Mouse (Mus musculus) bone marrow, adult 2 months (tissue): ENCODE measurements around the gene Hoxa4. TPM values are rescaled to one million over a fixed set of nuclear protein-coding genes. Genes with fewer than 3 reads are reported as not detected.

Source experiments
- H3K27ac ChIP-seq: fragments of 200-500 bp; 2 replicates; pipeline ENCODE4 v1.5.1; 2012; ENCODE audit warnings: low read depth, mild to moderate bottlenecking, control low read depth, inconsistent platforms, low read length; ENCODE audit not compliant: control insufficient read depth, poor library complexity, insufficient read depth
- H3K4me1 ChIP-seq: fragments of 200-500 bp; 2 replicates; pipeline ENCODE4 v1.6.1; 2011; ENCODE audit warnings: low read length; ENCODE audit not compliant: control insufficient read depth, insufficient read depth
- H3K4me3 ChIP-seq: fragments of 200-500 bp; replicated peaks from 2 replicates; pipeline ENCODE3; 2011; ENCODE audit warnings: mild to moderate bottlenecking, low read depth, low read length, control low read depth; ENCODE audit not compliant: control insufficient read depth
- CTCF ChIP-seq: fragments of 200-500 bp; IDR thresholded peaks from 2 replicates; pipeline ENCODE4 v1.5.1; 2011; ENCODE audit warnings: low read length, control low read depth; ENCODE audit not compliant: control insufficient read depth, insufficient read depth
- POLR2A ChIP-seq: fragments of 200-500 bp; IDR thresholded peaks from 2 replicates; pipeline ENCODE4 v1.6.1; 2011; ENCODE audit warnings: low read depth, mild to moderate bottlenecking, control low read depth, low read length, borderline replicate concordance; ENCODE audit not compliant: control insufficient read depth
- WGBS: fragments of 180-500 bp; shearing (Covaris S2); methylation state at CpG from one replicate; pipeline ENCODE4 v1.1.7; 2018; 5-methylcytosine and 5-hydroxymethylcytosine counted together
- polyA plus RNA-seq: library from polyadenylated mRNA; stranded (reverse); fragments of >200 nt; gene quantifications from 2 replicates; pipeline ENCODE4 v1.2.4, GENCODE M21; 2011; ENCODE audit warnings: low replicate concordance; ENCODE audit not compliant: missing spikeins, insufficient read depth, insufficient read length

The Hoxa4 gene
- polyA plus RNA-seq, 1 experiment = not detected

DNA sequence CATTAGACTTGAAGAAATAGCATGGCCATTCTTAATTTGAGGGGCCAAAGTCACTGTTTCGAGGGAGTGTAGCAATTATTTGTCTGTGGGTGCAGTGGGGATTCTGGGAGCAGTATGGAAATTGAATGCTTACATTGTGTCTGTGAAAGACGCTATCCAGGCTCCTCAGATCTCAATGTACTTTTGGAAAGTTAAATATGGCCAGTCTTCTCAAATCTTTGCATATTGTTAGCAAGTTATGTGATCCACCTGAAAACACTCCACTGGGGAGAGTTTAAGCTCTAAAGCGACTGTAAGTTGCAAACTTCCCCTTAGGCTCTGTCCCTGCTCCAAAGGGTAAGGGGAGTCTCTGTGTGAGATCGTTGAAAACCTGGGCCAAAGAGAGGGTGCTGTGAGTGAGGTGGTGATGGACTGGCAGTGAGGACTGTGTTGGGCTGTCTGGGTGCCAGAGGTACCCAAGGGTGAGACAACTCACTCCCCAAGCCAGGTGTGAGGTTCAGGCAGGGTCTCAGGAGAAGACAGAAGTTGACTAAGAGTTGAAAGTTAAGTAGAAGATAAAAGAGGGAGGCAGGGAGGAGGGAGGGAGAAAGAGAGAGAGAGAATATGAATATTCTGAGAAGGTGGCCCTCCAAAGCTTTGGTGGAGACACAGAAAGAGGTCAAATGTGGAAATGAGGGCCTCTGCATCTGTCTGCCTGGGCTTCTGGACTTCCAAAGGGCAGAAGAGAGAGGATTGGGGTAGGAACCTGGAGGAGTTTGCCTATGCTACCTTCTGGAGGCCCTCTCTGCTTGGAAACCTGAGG lies 15.5 kb upstream of the Hoxa4 start:
- no peak for TF ChIP-seq CTCF
- no peak for TF ChIP-seq POLR2A
- 71% methylated on average over 4 of the region's 4 CpGs for WGBS
- no peaks in the 10 kb centered on the region; the same call in 1 of the 2 replicates for H3K4me1 ChIP-seq
- no peak overlapping the region for H3K4me3 ChIP-seq
- H3K27ac ChIP-seq = no peak overlapping the region

- TF ChIP-seq POLR2A (no peak), CTCF (no peak)
Measured at GRCm38 (mm10) chr6:52205638-52206621, 14.4 kb upstream of the Hoxa4 start.

GRCm38 (mm10) chr6:52205221-52205620 lies 13.7 kb upstream of the Hoxa4 start:
- H3K4me1 ChIP-seq = no peaks in the 10 kb centered on the region; the same call in 1 of the 2 replicates
- no peak overlapping the region for H3K27ac ChIP-seq
- WGBS = 88% methylated on average over 14 of the region's 14 CpGs
- TF ChIP-seq POLR2A (no peak), CTCF (no peak)
- no peak overlapping the region for H3K4me3 ChIP-seq

More at GRCm38 (mm10) chr6:52205638-52206621, 14.4 kb upstream of the Hoxa4 start:
- Histone ChIP-seq H3K4me3 (no peak overlapping the region), H3K27ac (no peak overlapping the region), H3K4me1 (no peaks in the 10 kb centered on the region; the same call in 1 of the 2 replicates)
- WGBS = 89% methylated on average over 55 of the region's 55 CpGs

DNA sequence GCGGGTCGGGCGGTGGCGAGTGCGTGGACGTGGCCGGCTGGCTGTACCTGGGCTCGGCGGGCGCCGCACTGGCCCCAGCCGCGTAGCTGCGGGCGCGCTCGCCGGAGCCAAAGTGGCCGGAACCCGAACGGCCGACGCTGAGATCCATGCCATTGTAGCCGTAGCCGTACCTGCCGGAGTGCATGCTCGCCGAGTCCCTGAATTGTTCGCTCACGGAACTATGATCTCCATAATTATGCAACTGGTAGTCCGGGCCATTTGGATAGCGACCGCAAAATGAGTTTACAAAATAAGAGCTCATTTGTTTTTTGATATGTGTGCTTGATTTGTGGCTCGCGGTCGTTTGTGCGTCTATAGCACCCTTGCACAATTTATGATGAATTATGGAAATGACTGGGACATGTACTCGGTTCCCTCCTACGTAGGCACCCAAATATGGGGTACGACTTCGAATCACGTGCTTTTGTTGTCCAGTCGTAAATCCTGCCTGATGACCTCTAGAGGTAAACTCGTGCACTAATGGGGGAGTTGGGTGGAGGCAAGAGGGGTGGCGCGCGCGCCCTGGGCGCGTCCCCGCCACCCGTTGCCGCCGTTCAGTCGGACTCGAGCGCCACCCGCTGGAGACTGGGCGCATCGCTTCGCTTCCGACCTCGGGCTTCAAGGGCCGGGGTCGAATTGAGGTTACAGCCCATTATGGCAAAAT lies 12.6 kb upstream of the Hoxa4 start, which contains the start of gene Hoxa5:
Gene Hoxa5 (minus strand): TSS at position 538 of the 703 bp plus-strand sequence.
- WGBS = 74% methylated on average over 65 of the region's 65 CpGs
- H3K4me1 ChIP-seq = no peaks in the 10 kb centered on the region
- no peak within 1 kb of the TSS for H3K4me3 ChIP-seq
- H3K27ac ChIP-seq = no peak within 1 kb of the TSS
- no peak for TF ChIP-seq CTCF

DNA sequence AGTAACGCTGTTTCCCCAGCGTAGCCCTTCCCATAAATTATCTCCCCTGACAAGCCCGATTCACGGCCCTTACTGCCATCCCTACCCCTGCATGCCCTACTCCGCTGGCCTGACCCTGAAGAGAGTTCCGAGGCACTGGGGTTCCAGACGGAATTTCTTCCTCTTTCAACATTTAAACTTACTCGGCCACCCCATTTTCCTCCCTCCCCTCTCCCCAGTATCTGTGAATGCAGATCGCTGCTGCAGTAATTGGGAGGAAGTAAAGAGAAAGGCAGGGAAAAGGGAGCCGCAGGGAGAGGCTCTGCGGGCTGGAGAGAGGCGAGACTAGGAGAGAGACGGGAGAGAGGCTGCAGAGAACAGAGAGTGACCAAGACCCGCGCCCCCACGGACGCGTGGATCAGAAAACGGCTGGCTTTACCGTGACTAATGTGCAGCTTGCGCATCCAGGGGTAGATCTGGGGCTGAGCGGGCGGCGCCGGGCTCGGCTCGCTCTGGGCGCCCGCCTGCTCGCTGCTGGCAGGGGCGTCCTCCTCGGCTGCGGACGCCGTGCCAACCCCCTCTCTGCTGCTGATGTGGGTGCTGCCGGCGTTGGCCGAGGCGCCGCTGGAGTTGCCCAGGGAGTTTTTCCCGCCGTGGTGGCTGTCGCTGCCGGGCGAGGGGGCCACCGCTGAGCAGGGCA lies 12.0 kb upstream of the Hoxa4 start:
- H3K4me3 ChIP-seq = no peak overlapping the region
- 82% methylated on average over 46 of the region's 46 CpGs for WGBS
- H3K4me1 ChIP-seq = no peaks in the 10 kb centered on the region
- TF ChIP-seq POLR2A (no peak), CTCF (no peak)
- H3K27ac ChIP-seq = no peak overlapping the region

DNA sequence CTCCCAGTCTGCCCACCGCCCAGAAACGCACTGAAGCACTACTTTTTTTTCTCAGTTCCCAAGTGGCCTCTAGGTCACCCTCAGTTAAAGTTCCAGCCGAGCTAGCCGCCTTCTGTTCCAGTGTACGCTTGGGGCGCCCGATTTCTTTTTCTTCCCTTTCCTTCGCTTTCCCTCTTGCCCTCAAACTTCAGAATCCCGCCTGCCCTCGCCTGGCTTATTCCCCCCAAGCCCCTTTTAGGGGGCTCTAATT lies 11.5 kb upstream of the Hoxa4 start:
- no peaks in the 10 kb centered on the region for H3K4me1 ChIP-seq
- no peak overlapping the region for H3K4me3 ChIP-seq
- 91% methylated on average over 10 of the region's 10 CpGs for WGBS
- TF ChIP-seq CTCF (no peak), POLR2A (no peak)
- no peak overlapping the region for H3K27ac ChIP-seq

GRCm38 (mm10) chr6:52202362-52203120 lies 11.0 kb upstream of the Hoxa4 start:
- no peak for TF ChIP-seq POLR2A
- TF ChIP-seq CTCF = no peak
- no peak overlapping the region for H3K4me3 ChIP-seq
- WGBS = 89% methylated on average over 22 of the region's 22 CpGs
- no peak overlapping the region for H3K27ac ChIP-seq
- H3K4me1 ChIP-seq = no peaks in the 10 kb centered on the region
